Comparison of ENCODE assay signal across 8 mouse cellular contexts in the genomic region with DNA sequence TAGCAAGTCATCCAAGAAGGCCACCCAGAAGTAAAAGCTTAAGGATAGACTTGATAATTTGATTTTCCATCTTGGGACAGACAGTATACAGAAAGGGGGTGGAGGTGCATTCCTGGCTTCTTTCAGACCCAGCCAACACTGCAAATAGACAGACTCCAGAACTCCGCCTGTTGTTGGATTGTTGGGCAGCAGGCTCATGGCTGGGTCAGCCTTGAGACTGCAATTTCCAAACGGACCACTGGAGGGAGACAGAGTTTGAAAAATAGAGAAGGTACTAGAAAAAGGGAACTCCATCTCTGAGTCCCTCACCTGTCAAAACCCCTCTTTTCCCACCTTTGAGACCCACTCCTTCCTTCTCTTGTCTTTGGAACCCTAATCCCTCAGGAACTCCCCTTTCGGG. TPM values are rescaled to one million over a fixed set of nuclear protein-coding genes. Genes with fewer than 3 reads are reported as not detected.
A peak's percentile ranks its signal among the peaks of the same experiment; 100 is the strongest.
DNase-seq lines count a peak whose midpoint lies in the region; ATAC-seq and TF ChIP-seq lines count a peak whose summit lies in the region.
"Had no signal": no experiment of that assay in that cellular context is flagged by ENCODE, and none has a peak within 500 bp of the region (broad histone marks: within the 10 kb centered on the region; RNA-seq: fewer than 3 reads in every experiment).

No protein-coding gene starts in this region.

- H3K4me2 ChIP-seq in liver, embryonic 14.5 days (ENCODE audit: low read depth), result no peak overlapping the region
- H3K4me2 ChIP-seq: lung, embryonic 15.5 days had no signal

- TF ChIP-seq EP300 in liver, embryonic 14.5 days (IDR thresholded peaks at IDR 0.05; ENCODE audit: low read depth), result no peak

- peak; percentile 66 for TF ChIP-seq CTCF in liver, embryonic 14.5 days (IDR thresholded peaks at IDR 0.05; ENCODE audit: low read depth)

- no peak overlapping the region for H3K27ac ChIP-seq in liver, embryonic 14.5 days
- H3K27ac ChIP-seq: lung, embryonic 15.5 days had no signal

- no peaks in the 10 kb centered on the region for H3K27me3 ChIP-seq in liver, embryonic 14.5 days (ENCODE audit: control insufficient read depth, insufficient read depth, low read length)
- H3K27me3 ChIP-seq: lung, embryonic 15.5 days had no signal

- peak; percentile 69 for DNase-seq in ovary, postnatal 14 days (ENCODE audit: low spot score)
- no peak for DNase-seq in ovary, adult 18-20 months (ENCODE audit: low spot score)
- peak; percentile 56 for DNase-seq in ZHBTc4 (ENCODE audit: low read depth, low spot score)
- DNase-seq in heart, postnatal 4 days, result peak; percentile 87
- DNase-seq in liver, embryonic 14.5 days (ENCODE audit: low read depth in 3 of 3, low spot score in 3 of 3), result no peak

- ATAC-seq in common myeloid progenitor, adult 5-6 weeks (replicated peaks; ENCODE audit: low read depth, poor library complexity, severe bottlenecking), result peak; percentile 61
- no peak for ATAC-seq in liver, embryonic 14.5 days (ENCODE audit: insufficient read depth)
- peak; percentile 59; the same call in 1 of the 2 replicates for ATAC-seq in neutrophil, adult 5-6 weeks (ENCODE audit: extremely low read depth, insufficient number of reproducible peaks, low FRiP score, poor library complexity, severe bottlenecking)

- no peak overlapping the region for H3K4me3 ChIP-seq in liver, embryonic 14.5 days (ENCODE audit: insufficient read depth in 1 of 2, low read depth in 2 of 2, low read length in 2 of 2)
- H3K4me3 ChIP-seq: lung, embryonic 15.5 days had no signal

- H3K4me1 ChIP-seq in liver, embryonic 14.5 days (replicated peaks; ENCODE audit: control insufficient read depth in 2 of 2, insufficient read depth in 2 of 2, low read length in 1 of 2), result no peaks in the 10 kb centered on the region
- H3K4me1 ChIP-seq: lung, embryonic 15.5 days had no signal

- no peaks in the 10 kb centered on the region for H3K36me3 ChIP-seq in liver, embryonic 14.5 days (replicated peaks; ENCODE audit: control insufficient read depth, insufficient read depth, low read depth)
- H3K36me3 ChIP-seq: lung, embryonic 15.5 days had no signal

- no peak overlapping the region for H3K9ac ChIP-seq in liver, embryonic 14.5 days (replicated peaks)
- H3K9ac ChIP-seq: lung, embryonic 15.5 days had no signal

- WGBS in liver, embryonic 14.5 days (ENCODE audit: insufficient replicate concordance), result 30% methylated on average over 3 of the region's 3 CpGs

- no peaks in the 10 kb centered on the region for H3K9me3 ChIP-seq in liver, embryonic 14.5 days (ENCODE audit: control insufficient read depth, low read length)
- H3K9me3 ChIP-seq: lung, embryonic 15.5 days had no signal

RNA-seq across cellular contexts. Expression of gene Efnb1, which starts 5.9 kb away (rescaled TPM):
- 3.0 and 3.1 TPM in 2 replicates for total RNA-seq in common myeloid progenitor, adult 5-6 weeks (2017)
- total RNA-seq in heart, postnatal 4 days (2021), result 10 to 100 TPM; 25.9 to 29.8 TPM
- polyA plus RNA-seq in liver, embryonic 14.5 days (2012; rRNA removed), result 3.6 and 3.8 TPM in 2 replicates
- polyA plus RNA-seq in liver, embryonic 14.5 days (2014; fragmentation: Nextera tagmentation; extraction: Ambion mirVana), result 2.4 and 3.5 TPM in 2 replicates
- total RNA-seq in neutrophil, adult 5-6 weeks (2017), result 1.7 and 2.0 TPM in 2 replicates

Comparison
In these comparisons a context has a peak if more than half of its experiments do, and no peak if none do; other contexts are left out.
1. DNase-seq: peak in ovary, postnatal 14 days (single experiment), ZHBTc4 (single experiment) and heart, postnatal 4 days (single experiment); none in ovary, adult 18-20 months (single experiment) and liver, embryonic 14.5 days (0 of 3).